Mouse (Mus musculus): ENCODE results near the gene Ptcd1.
"Not testable (repeated sequence)": the region's sequence is repeated elsewhere in the genome, so short reads cannot be mapped to it uniquely, and the experiment has no call there.

Ptcd1 gene

GRCm38 (mm10) chr5:145166536-145167305 is at the start of gene Ptcd1, which contains the start of gene Cpsf4:
Ptcd1 (minus strand) TSS chr5:145167108.
Cpsf4 (plus strand) TSS chr5:145167213.
- peak; percentile 99 for DNase-seq (ENCODE audit: low spot score)

DNA sequence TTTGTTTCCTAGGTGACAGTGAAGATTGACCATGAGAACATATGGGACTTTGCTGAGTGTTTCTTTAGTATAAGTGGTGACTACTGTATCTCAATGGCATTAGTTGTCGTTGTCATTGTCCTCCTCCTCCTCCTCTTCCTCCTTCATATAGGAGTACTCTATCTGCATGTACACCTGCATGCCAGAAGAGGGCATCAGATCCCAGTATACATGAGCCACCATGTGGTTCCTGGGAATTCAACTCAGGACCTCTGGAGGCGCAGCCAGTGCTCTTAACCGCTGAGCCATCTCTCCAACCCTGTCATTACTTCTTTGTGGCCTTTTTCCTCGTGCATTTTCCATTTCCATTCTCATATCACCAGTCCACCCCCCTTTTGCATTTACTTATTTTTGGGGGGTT is 47.8 kb upstream of the Ptcd1 start:
- no peak for DNase-seq (ENCODE audit: low spot score)

DNA sequence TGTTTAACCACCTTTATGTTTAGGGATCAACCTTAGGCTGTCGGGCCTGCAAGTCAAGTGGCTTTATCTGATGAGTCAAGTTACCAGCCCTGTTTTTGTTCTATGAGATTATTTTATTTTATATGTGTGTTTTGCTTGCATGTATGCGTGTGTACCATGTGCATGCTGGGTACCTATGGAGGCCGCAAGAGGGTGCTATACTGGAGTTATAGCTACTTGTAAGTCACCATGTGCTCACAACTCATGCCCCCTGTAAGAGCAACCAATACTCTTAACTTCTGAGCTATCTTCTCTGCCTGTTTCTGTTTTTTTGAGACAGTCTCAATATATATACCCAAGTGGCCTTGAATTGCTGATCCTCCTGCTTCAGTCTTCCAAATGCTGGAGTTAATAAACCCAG is 46.6 kb upstream of the Ptcd1 start:
- DNase-seq (ENCODE audit: low spot score): no peak

DNA sequence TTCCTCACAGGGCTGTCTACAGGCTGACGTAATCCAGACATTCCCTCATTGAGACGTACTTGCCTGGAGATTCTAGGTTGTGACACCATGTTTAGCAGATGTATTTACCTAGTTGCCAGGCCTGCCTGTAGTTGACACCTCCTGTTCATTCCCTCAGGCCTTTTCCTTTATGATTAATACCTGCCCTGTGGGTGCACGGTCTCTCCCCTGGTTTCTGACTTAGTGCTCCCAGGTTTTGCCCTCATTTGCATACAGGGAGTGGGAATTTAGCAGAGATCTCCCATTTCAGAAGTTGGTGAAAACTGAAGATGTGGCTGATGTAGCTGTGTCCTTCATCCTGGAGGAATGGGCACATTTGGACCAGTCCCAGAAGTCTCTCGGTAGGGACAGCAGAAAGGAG is 45.3 kb upstream of the Ptcd1 start:
- DNase-seq (ENCODE audit: low spot score): no peak

GRCm38 (mm10) chr5:145211340-145211739 is 44.4 kb upstream of the Ptcd1 start:
- DNase-seq (ENCODE audit: low spot score): no peak

- DNase-seq (ENCODE audit: low spot score): not testable (repeated sequence)
Measured at GRCm38 (mm10) chr5:145208391-145208790, 41.5 kb upstream of the Ptcd1 start.

- DNase-seq (ENCODE audit: low spot score): no peak
Measured at GRCm38 (mm10) chr5:145207954-145208353, 41.0 kb upstream of the Ptcd1 start.

GRCm38 (mm10) chr5:145207385-145207784 is 40.5 kb upstream of the Ptcd1 start:
- no peak for DNase-seq (ENCODE audit: low spot score)

DNA sequence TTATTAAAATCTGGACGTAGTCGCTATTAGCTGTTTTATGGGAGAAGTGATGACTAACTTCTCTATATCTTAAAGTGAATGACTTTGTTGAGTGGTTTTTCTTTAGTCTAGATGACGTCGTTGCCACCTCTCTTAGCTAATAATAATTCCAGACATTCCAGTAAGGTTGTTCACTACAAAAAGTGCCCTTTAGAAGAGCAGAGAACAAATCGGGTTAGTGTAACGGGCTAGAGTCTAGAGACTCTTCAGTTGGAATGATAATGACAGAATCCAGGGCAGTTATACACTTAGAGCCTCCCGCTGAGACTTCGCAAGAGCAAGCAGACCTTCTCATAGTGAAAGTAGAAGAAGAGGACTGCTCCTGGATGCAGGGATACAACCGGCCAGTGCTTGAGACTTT is 38.1 kb upstream of the Ptcd1 start:
- no peak for DNase-seq (ENCODE audit: low spot score)

- DNase-seq (ENCODE audit: low spot score): peak; percentile 98
Measured at GRCm38 (mm10) chr5:145203936-145204691, 37.2 kb upstream of the Ptcd1 start, which contains the start of gene Zkscan5. Zkscan5 (plus strand) TSS chr5:145204562.

DNA sequence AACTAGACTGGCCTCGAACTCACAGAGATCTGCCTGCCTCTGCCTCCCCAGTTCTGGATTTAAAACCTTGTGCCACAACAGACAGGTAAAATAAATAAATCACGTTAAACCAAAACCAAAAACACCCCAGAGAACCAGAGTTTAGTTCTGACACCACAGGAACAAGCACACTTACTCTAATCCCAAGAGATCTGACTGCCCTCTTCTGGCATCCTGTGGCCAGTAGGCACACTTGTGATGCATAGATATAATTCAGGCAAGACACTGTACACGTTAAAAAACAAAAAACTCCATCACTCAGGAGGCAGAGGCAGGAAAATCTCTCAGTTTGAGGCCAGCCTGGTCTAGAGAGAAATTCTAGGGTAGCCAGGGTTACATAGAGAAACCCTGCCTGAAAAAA is 35.5 kb upstream of the Ptcd1 start:
- no peak for DNase-seq (ENCODE audit: low spot score)

GRCm38 (mm10) chr5:145201321-145201991 is 34.5 kb upstream of the Ptcd1 start, which contains the start of gene Zkscan14:
Zkscan14 (minus strand) TSS chr5:145201868.
- DNase-seq (ENCODE audit: low spot score): peak; percentile 76

DNA sequence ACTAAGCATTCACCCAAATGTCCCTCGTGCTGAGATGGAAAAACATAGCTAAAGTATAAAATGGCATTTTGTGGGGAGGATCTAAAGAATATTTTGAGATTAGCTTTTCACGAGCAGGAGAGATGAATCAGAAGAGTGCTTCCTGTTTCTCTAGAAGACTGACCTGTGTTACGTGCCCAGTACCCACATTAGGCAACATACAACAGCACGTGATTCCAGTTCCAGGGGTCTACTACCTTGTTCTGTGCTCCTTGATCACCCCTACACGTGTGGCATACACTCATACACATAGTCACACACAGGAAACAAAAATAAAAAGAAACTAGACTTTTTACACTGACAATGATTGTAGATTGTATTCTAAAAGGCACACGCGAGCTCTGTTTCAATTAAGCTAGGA is 33.5 kb upstream of the Ptcd1 start:
- no peak for DNase-seq (ENCODE audit: low spot score)

DNA sequence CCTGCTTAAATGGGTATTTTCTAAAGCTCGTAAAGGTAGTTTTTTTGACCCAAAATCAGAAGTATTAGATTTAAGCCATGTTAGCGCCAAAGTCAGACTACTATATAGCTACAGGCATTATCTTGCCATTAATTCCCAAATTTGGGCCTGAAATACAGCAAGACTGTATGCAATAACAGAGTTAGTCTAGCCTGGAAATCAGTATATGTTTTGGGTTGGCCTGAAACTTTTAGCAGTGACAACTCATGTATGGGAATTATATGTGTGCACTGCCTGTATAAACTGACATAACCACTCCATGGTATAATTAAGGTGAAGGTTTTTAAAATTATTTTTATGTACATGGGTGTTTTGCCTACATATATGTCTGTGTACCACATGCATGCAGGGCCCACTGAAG is 25.1 kb upstream of the Ptcd1 start, which contains the start of gene Atp5j2:
Atp5j2 (minus strand) TSS at position 101 of the 400 bp plus-strand sequence.
- no peak for DNase-seq (ENCODE audit: low spot score)

DNA sequence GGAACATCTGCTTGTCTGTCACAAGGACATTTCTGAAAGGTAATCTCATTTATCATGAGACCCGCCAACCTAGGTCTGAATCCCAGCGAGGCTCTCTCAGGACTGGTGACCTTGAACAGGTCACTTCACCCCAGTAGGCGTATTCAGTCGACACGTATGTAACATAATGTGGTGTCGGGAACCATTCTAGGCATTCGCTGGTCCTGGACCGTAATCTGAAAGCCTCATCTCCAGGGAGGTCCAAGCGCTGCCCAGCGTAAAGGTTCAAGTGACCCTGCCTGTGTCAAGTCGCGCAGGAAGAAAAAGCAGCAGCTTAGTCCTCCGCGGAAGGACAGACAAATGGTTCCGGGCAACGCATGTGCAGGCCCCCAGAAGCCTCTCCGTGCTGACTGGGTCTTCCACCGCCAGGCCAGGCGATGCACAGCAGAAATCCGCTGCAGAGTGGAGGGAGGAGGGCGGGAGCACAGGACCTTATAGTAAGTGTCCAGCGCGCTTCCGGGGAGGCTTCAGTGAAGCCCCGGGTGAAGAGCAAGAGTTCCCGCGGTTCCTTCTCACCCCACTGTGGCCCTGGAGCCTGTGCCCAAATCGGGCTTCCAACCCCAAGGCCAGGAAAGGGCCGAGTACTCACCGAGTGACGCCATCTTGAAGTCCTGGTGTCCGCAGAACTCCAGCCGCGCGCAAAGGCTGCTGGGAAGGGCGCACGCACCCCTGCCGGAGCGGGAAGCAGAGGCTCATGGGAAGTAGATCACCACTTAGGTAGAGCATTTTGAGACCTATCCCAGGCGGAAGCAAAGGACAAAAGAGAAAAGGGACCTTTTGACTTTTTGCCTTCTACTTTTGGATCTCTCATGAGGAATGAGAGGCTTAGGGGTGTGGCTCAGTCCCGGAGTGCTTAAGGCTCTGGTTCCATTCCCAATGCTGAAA is 24.2 kb upstream of the Ptcd1 start:
- DNase-seq (ENCODE audit: low spot score): peak; percentile 91

- DNase-seq (ENCODE audit: low spot score): no peak
Measured at GRCm38 (mm10) chr5:145190373-145190772, 23.5 kb upstream of the Ptcd1 start.

DNA sequence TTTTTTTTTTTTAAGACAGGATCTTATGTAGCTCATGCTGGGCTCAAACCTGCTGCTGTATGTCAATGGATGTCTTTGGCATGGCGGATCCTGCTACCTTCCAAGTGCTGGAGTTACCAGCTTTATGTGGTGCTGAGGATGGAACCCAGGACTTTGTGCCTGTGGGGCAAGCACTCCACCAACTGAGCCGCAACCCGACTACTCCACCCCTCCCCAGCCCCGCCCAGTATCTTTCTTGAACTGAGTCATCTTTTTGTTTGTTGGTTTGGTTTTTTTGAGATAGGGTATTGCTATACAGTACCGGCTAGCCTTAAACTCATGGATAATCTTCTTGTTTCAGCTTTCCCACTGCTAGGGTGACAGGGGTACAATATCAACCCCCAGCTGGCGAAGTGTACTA is 22.5 kb upstream of the Ptcd1 start:
- no peak for DNase-seq (ENCODE audit: low spot score)

GRCm38 (mm10) chr5:145185244-145185643 is 18.3 kb upstream of the Ptcd1 start:
- DNase-seq (ENCODE audit: low spot score): no peak

- no peak for DNase-seq (ENCODE audit: low spot score)
Measured at GRCm38 (mm10) chr5:145178461-145178980, 11.6 kb upstream of the Ptcd1 start.

DNA sequence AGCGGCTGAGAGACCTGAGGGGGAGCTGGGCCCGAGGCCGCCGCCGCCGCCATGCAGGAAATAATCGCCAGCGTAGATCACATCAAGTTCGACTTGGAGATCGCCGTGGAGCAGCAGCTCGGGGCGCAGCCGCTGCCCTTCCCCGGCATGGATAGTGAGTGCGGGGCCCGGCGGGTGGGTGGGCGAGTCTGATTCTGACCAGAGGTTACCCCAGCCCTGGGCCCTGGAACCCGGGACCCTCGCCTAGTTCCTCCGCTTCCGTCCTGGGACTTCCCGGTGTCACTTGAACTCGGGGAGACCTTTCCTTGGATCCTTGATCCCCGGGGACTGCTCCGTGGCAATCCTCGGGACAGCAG is 376 bp upstream of the Ptcd1 start:
- DNase-seq (ENCODE audit: low spot score): peak; percentile 31

DNA sequence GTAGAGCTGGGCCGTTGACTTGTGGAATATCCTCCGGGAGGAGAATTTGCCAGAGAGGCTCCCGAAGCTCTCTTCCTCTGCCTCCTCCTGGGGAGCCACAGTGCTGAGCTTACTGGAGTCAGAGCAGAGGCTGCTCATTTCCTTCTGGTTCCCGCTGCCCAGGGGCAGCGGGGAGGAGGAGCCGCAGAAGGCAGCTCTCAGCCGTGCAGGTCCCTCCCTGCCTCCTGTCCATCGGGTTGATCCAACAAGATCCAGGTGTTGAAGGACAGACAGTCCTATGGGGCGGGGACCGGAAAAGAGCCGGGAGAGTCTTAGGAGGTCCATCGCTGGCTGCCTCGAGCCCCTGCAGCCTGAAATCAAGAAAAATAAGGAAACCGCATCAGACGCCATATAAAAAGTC is 1.7 kb downstream of the Ptcd1 start:
- DNase-seq (ENCODE audit: low spot score): no peak

All from layer of hippocampus, adult 11-12 months (tissue).